Mouse (Mus musculus) inflammation-experienced regulatory T-cells, adult 6 months (primary cell): Measurements from ENCODE around the gene Prex1. TPM values are rescaled to one million over a fixed set of nuclear protein-coding genes. Genes with fewer than 3 reads are reported as not detected.
A peak's percentile ranks its signal among the peaks of the same experiment; 100 is the strongest.
"Not testable (repeated sequence)": the region's sequence is repeated elsewhere in the genome, so short reads cannot be mapped to it uniquely, and the experiment has no call there.

Source experiments
- ATAC-seq: one replicate; pipeline ENCODE4 v1.8.0; 2017
- polyA plus RNA-seq, 3 experiments: library from polyadenylated mRNA; unstranded; fragments of 100-300 nt; shearing (Covaris generic); gene quantifications; one replicate each; pipeline ENCODE4 v1.2.1; 2017

The Prex1 gene
- polyA plus RNA-seq, 3 experiments from 2014 or later, result 31.3 to 54.8 (median 31.8) TPM

DNA sequence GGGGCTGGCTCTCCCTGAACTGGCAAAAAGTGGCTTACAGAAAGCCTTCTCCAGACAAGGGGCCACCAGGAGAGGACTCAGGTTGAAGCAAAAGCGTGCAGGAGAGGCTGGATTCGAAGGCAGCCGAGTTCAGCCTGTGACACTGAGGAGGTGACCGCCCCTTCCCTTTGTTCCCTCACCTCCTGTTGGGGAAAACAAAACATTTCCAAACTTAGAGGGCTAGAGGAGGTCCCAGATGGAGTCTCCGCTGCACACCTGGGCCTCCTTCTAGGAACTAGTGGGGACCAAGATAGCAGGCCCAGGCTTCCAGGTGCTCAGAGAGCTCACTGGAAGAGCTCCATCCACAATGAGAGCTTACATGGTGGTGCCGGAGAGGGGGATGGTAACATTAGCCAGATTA lies 161.0 kb downstream of the Prex1 start:
- no peak for ATAC-seq

DNA sequence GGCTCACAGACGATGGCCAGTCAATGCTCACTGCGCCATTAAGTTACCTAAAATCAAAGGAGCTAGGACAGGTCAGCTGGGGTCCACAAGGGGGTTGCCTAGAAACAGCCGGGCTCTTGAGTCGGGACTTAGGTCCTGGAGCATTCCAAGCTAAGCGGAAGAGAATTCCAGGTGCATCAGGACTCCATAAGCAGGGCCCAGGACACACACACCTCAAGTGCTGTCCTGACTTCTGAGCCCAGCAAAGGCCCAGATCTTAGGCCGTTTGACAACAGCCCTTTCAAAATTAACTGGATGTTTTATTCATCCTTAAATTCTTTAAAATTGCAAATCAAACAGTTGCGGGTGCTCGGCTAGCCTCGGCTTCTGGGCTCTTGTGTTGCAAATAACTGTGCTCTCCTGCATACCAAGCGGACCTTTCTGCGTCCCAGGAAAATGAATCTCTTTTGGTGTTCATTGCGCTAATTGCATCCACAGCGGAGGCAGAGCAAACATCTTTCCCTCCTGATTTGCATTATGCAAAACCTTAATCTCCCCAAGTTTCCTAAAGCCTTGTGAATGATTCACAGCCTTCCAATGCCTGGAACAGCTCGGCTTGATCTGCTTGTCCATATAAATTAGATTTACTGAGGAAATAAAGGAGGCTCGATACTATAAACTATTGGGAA lies 161.7 kb downstream of the Prex1 start:
- no peak for ATAC-seq

DNA sequence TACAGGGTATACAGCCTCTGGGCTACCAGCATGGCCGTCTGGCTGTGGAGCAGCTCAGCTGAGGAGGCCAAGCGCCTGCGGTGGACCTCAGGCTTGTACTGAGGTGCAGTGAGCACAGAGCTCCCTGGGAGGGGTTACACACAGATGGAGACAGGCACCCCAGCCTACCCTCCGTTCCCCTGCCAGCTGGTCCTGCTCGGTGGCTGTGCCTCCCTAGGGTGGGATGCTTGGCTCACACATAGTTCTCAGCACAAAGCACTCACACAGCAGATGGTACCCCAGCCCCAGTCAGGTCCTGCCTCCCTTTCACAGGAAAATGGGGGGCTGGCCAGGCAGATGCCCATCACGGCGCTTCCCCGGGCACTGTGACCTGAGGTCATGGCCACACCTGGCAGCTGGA lies 163.8 kb downstream of the Prex1 start:
- no peak for ATAC-seq

DNA sequence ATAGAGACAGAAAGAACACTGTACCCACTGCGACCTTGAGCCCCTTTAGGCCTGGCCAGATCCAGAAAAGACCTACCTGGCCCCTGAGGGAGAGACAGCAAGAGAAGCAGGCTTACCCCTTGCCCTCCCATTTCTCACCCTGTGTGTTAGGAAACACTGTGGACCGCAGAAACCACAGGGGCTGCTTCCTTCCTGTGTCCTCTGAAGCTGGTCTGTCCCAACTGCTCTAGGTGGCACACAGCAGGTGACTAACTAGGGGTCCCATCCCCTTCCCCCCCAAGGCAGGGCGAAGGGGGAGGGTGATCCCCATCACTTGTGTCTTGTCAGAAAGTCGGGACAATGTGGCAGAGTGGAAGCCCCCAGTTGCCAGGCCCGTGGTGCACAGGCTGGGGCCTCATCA lies 164.6 kb downstream of the Prex1 start:
- ATAC-seq, result peak; percentile 39

DNA sequence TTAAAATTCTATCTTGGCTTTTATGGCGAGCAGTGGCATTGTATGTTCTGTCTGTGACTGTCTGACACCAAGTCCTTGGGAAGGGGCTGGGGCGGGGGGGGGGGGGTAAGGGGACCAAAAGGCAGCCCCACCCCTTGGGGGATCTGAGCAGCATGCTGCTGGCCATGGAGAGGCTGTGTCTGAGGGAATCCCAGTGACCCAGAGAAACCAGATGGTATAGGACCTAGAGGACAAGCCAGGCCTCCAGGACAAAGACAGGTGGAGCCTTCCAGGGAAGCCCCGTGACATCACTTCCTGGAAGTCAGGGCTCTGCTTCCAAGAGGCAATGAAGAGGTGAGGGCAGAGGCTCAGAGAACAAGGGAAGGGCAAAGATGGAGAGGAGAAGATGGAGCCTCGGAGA lies 168.1 kb downstream of the Prex1 start:
- no peak for ATAC-seq

GRCm38 (mm10) chr2:166544575-166545251 lies 168.9 kb downstream of the Prex1 start:
- no peak for ATAC-seq

DNA sequence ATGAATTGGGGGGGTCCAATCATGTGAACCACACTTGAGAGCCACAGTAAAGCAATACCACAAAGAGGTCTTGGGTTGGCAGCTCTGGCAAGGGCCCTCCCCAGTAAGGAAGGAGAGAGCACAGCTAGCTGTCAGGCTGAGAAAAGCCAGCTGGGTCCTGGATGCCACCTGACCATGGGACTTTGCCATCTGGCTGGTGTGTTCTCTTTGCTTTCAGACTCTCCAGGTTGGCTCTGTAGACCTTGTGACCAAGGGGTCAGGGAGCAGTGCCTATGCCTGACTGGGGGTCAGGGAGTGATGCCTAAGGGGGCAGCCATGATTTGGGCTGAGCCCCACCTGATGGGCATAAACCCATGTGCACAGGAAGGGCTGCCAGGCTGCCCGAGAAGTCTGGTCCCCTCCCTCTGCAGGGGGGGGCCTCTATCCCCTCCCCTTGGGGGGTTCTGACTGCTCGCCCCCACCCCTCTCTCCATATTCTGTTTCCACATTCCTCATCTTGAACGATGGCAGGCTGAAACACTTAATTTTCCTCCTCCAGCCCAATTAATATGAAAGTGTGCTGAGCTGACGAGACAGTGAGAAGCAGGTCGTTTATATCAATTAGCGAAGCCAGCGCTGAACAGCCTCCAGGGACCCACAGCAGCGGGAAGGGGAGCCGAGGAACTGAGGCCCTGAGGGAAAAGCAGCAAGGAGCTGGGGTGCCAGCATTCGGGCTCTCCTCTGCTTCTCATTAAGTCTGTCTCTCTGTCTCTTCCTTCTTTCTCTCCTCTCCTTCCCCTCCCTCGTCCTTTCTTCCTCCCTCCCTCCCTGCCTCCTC lies 172.3 kb downstream of the Prex1 start:
- ATAC-seq, result no peak

DNA sequence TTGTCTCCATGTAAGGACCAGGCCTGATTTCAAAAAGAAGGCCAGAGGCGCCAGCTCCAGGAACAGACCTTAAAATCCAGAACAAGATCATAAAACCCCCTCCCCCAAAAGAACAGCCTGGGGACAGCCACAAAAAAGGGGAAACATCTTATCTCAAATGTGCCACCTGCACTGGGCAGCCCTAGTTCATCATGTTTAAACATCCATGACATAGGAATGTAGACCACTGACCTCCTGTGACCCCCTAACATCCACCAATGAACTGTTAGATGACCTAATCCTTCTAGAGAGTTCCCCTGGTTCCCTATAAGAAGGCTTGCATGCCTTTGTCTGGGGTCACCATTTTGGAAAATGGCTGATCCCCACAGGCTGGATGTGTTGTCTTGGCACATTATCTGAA lies 173.4 kb downstream of the Prex1 start:
- no peak for ATAC-seq

DNA sequence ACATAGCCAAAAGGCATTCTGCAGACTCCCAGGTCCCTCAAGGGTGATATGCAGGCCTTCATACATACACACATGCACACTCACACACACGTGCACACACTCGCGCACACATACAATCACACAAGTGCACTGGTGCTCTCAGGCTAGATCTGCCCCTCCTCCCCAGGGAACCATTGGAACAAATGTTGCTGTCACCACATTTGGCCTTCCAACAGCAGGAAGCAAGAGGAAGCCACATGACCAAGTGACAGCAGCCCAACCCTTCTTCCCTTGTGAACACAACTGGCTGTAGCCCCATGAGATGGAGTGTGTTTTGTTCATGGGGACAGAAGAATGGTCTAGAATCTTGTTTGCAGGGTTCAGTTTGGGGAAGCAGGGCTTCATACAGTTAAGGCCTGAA lies 176.7 kb downstream of the Prex1 start:
- ATAC-seq, result no peak

- no peak for ATAC-seq
Measured at GRCm38 (mm10) chr2:166535519-166535918, 178.1 kb downstream of the Prex1 start.

DNA sequence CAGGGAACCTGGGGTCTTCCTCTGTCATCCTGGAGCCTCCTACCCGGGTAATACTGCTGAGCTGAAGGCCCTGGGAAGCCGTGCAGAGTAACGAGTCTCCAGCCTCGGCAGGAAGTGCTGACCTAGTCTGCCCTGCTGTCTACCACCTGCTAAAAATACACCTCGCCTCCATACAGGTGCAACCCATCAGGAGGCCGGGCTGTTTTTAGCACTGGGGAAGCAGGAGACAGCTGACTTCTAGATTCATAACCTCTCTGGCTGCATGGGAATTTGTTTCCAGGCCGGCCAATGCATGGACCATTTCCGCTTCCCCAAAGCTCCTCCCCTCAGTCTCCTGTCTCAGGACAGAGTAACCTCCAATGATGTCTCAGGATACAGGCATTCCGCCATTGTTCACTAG lies 187.4 kb downstream of the Prex1 start:
- no peak for ATAC-seq

- ATAC-seq, result no peak
Measured at GRCm38 (mm10) chr2:166523156-166523890, 190.3 kb downstream of the Prex1 start.

DNA sequence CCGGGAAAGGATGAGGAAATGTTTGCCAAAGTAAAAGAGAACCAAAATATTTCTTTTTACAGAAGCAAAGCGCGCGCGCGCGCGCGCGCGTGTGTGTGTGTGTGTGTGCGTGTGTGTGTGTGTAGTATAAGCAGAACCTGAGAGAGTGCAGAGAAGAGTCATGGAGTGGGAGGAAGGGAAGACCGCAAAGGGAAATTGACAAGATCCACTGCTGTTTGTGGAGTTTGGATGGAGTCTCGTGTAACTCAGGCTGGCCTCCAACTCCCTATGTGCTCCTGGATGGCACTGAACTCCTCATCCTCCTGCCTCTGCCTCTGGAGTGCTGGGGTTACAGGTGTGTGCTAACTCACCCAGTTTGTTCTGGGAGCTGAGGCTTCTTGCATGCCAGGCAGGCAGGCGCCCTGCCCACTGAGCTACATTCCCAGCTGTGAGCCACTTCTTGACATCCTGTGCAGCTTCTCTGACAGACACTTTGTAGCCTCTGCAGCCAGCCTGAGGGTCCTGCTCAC lies 191.0 kb downstream of the Prex1 start:
- ATAC-seq, result no peak

GRCm38 (mm10) chr2:166521878-166522611 lies 191.6 kb downstream of the Prex1 start:
- no peak for ATAC-seq

- ATAC-seq, result no peak
Measured at GRCm38 (mm10) chr2:166521461-166521860, 192.2 kb downstream of the Prex1 start.

DNA sequence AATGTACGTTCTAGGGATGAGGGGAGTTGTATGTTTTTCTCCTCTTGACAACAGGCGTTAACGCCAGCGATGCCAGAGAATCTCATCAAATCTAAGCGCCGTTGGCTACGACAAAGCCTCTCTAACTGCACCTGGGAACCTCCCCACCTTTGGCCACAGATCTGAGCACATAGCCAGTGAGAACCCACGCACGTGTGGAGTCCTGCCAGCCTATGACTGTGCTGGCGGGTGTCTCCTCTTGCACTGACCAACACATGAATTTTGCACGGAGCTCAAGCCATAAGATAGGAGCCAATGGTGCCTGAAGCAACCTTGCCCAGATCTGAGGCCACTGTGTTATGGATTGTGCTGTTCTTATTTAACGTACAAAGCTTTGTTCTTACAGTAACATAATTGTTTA lies 193.1 kb downstream of the Prex1 start:
- no peak for ATAC-seq

DNA sequence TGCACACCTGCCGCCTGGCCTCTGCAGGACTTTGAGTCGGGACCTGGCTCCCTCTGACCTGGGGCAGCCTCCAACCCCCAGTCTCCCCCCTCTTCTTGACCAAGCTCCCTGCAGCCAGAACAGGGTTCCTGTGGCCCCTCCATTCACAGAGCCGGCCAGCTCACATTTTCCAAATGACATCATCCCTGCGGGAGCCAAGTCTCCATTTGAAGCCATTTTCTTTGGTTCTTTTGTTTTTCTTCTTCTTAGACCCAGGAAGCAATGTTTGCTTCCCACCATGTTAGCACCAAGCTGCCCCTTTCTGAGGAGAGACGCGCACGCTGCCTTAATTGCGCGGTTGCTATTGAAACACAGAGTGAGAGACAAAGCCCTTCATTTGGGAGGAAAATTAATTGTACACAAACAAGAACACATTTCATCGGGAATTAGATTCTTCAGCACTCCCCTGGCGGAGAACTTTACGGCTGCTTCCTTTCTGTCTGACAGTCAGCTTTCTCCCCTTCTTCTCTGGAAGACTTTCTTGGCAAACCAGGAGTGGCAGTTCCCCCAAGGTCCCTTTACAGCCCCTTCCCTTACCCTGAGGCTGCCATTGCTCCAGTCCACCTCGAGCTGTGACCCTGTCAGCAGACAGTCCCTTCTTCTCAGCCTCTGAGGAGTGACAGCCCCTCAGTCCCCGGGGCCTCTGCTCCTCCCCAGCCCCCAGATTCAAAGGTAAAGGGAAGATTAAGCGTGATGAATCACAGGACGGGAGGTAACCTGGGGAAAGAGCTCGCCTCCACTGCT lies 196.0 kb downstream of the Prex1 start:
- not testable (repeated sequence) for ATAC-seq

DNA sequence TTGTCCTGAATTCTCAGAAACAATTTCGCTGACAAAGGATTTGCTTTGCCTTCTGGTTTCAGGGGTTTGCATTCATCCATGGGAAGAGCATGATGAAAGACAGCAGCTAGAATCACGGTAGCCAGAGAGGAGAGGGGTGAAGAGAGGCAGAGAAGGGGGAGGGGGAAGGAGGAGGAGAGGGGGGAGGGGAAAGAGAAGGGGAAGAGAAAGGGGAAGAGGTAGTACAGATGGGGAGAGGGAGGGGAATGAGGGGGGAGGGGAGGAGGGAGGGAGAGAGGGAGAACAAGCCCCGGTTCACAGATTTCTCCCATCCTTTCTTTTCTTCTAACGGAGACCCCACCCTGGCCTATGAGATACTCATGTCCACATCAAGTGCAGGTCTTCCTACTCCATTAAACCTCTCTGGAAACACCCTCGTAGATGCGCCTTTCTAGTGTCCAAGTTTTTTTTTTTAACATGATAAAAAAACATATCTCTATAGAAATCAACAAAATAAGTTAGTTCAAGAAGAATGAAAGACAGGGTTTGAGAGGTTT lies 196.7 kb downstream of the Prex1 start:
- ATAC-seq, result no peak
